Mouse (Mus musculus): ENCODE data around the gene Cabp1.

DNA sequence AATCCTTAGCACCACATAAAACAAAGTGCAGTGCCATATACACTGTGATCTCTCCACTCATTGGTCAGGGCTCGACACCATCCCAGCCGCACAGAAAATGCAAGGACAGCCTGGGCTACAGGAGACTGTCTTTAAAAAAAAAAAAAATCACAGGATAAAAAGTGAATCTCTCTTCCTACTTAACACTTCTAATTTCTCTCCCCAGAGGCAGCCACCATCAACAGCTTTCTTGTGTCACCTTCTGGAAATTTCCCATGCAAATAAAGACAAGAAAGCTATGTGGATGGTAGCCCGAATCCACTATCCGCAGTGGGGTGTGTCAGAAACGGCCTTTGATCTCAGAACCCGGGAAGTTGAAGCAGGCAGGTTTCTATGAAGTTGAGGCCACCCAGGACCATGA is 38.3 kb upstream of the Cabp1 start:
- TF ChIP-seq CTCF (conservative IDR thresholded peaks at IDR 0.05; ENCODE audit: low read length), result no peak
- no peak for TF ChIP-seq POU5F1 (IDR thresholded peaks at IDR 0.05; ENCODE audit: borderline replicate concordance, low read length)
- TF ChIP-seq NANOG (IDR thresholded peaks at IDR 0.05; ENCODE audit: borderline replicate concordance, low read length), result no peak

Data from E14TG2a.4 (cell line).